Mouse (Mus musculus): Measurements from ENCODE around the gene Ripor3. TPM values are rescaled to one million over a fixed set of nuclear protein-coding genes. Genes with fewer than 3 reads are reported as not detected.

The Ripor3 gene
- polyA plus RNA-seq, 1 experiment from 2014 or later = 2.3 TPM

- 86% methylated on average over 9 of the region's 9 CpGs for WGBS
- TF ChIP-seq CTCF (IDR thresholded peaks at IDR 0.05; ENCODE audit: low read depth) = no peak
Measured at GRCm38 (mm10) chr2:167963778-167964300, 46.6 kb downstream of the Ripor3 start.

GRCm38 (mm10) chr2:167963176-167963575, 47.2 kb downstream of the Ripor3 start:
- no peak for DNase-seq (ENCODE audit: low spot score)
- 92% methylated on average over 4 of the region's 4 CpGs for WGBS
- no peak overlapping the region for H3K27ac ChIP-seq
- no peak overlapping the region for H3K4me3 ChIP-seq (replicated peaks; ENCODE audit: low read depth, low read length)
- H3K4me1 ChIP-seq (replicated peaks; ENCODE audit: insufficient read depth, low read length) = peaks cover 5% of the 10 kb centered on the region
- no peak for ATAC-seq (replicated peaks; ENCODE audit: low FRiP score, low read depth)
- H3K27me3 ChIP-seq (ENCODE audit: insufficient read depth, low read length) = no peaks in the 10 kb centered on the region
- no peak overlapping the region for H3K4me2 ChIP-seq (ENCODE audit: low read length)
- H3K9me3 ChIP-seq (replicated peaks; ENCODE audit: low read length) = no peaks in the 10 kb centered on the region
- H3K9ac ChIP-seq (ENCODE audit: low read depth, low read length) = no peak overlapping the region
- H3K36me3 ChIP-seq (ENCODE audit: insufficient read depth, low read length) = peaks cover 39% of the 10 kb centered on the region
- no peak for TF ChIP-seq CTCF (IDR thresholded peaks at IDR 0.05; ENCODE audit: low read depth)

More at GRCm38 (mm10) chr2:167963778-167964300, 46.6 kb downstream of the Ripor3 start:
- H3K27ac ChIP-seq = no peak overlapping the region
- H3K4me3 ChIP-seq (replicated peaks; ENCODE audit: low read depth, low read length) = no peak overlapping the region
- no peaks in the 10 kb centered on the region for H3K27me3 ChIP-seq (ENCODE audit: insufficient read depth, low read length)
- no peak for ATAC-seq (replicated peaks; ENCODE audit: low FRiP score, low read depth)
- peaks cover 46% of the 10 kb centered on the region for H3K36me3 ChIP-seq (ENCODE audit: insufficient read depth, low read length)
- no peak for DNase-seq (ENCODE audit: low spot score)
- peaks cover 5% of the 10 kb centered on the region; the same call in 1 of the 2 replicates for H3K4me1 ChIP-seq (replicated peaks; ENCODE audit: insufficient read depth, low read length)
- no peak overlapping the region for H3K4me2 ChIP-seq (ENCODE audit: low read length)
- no peaks in the 10 kb centered on the region for H3K9me3 ChIP-seq (replicated peaks; ENCODE audit: low read length)
- no peak overlapping the region for H3K9ac ChIP-seq (ENCODE audit: low read depth, low read length)

GRCm38 (mm10) chr2:167962347-167962746, 48.1 kb downstream of the Ripor3 start:
- Histone ChIP-seq H3K4me2 (ENCODE audit: low read length) (no peak overlapping the region), H3K4me3 (replicated peaks; ENCODE audit: low read depth, low read length) (no peak overlapping the region), H3K4me1 (replicated peaks; ENCODE audit: insufficient read depth, low read length) (peaks cover 5% of the 10 kb centered on the region), H3K36me3 (ENCODE audit: insufficient read depth, low read length) (peaks cover 31% of the 10 kb centered on the region), H3K9ac (ENCODE audit: low read depth, low read length) (no peak overlapping the region), H3K9me3 (replicated peaks; ENCODE audit: low read length) (no peaks in the 10 kb centered on the region), H3K27me3 (ENCODE audit: insufficient read depth, low read length) (no peaks in the 10 kb centered on the region), H3K27ac (no peak overlapping the region)
- DNase-seq (ENCODE audit: low spot score) (no peak), ATAC-seq (replicated peaks; ENCODE audit: low FRiP score, low read depth) (no peak)
- no peak for TF ChIP-seq CTCF (IDR thresholded peaks at IDR 0.05; ENCODE audit: low read depth)
- 81% methylated on average over 6 of the region's 6 CpGs for WGBS

- Histone ChIP-seq H3K27ac (no peak overlapping the region), H3K4me3 (replicated peaks; ENCODE audit: low read depth, low read length) (no peak overlapping the region), H3K4me2 (ENCODE audit: low read length) (no peak overlapping the region), H3K9me3 (replicated peaks; ENCODE audit: low read length) (no peaks in the 10 kb centered on the region), H3K4me1 (replicated peaks; ENCODE audit: insufficient read depth, low read length) (peaks cover 5% of the 10 kb centered on the region), H3K9ac (ENCODE audit: low read depth, low read length) (no peak overlapping the region), H3K36me3 (ENCODE audit: insufficient read depth, low read length) (peaks cover 15% of the 10 kb centered on the region), H3K27me3 (ENCODE audit: insufficient read depth, low read length) (no peaks in the 10 kb centered on the region)
- no peak for TF ChIP-seq CTCF (IDR thresholded peaks at IDR 0.05; ENCODE audit: low read depth)
- no peak for ATAC-seq (replicated peaks; ENCODE audit: low FRiP score, low read depth)
- WGBS = 87% methylated on average over 8 of the region's 8 CpGs
- DNase-seq (ENCODE audit: low spot score) = no peak
Measured at GRCm38 (mm10) chr2:167960584-167960983, 49.8 kb downstream of the Ripor3 start.

- peak overlapping the region; percentile 31 for H3K27ac ChIP-seq
- 41% methylated on average over 7 of the region's 7 CpGs for WGBS
- ATAC-seq (replicated peaks; ENCODE audit: low FRiP score, low read depth) (no peak), DNase-seq (ENCODE audit: low spot score) (no peak)
- H3K36me3 ChIP-seq (ENCODE audit: insufficient read depth, low read length) = peaks cover 9% of the 10 kb centered on the region
- H3K9ac ChIP-seq (ENCODE audit: low read depth, low read length) = no peak overlapping the region
- no peak for TF ChIP-seq CTCF (IDR thresholded peaks at IDR 0.05; ENCODE audit: low read depth)
- no peak overlapping the region for H3K4me2 ChIP-seq (ENCODE audit: low read length)
- no peak overlapping the region for H3K4me3 ChIP-seq (replicated peaks; ENCODE audit: low read depth, low read length)
- H3K4me1 ChIP-seq (replicated peaks; ENCODE audit: insufficient read depth, low read length) = peaks cover 5% of the 10 kb centered on the region
- no peaks in the 10 kb centered on the region for H3K9me3 ChIP-seq (replicated peaks; ENCODE audit: low read length)
- no peaks in the 10 kb centered on the region for H3K27me3 ChIP-seq (ENCODE audit: insufficient read depth, low read length)
Measured at GRCm38 (mm10) chr2:167959996-167960395, 50.4 kb downstream of the Ripor3 start.

GRCm38 (mm10) chr2:167959384-167959911, 51.0 kb downstream of the Ripor3 start:
- ATAC-seq (replicated peaks; ENCODE audit: low FRiP score, low read depth) = no peak

More at GRCm38 (mm10) chr2:167959384-167959911, 51.0 kb downstream of the Ripor3 start:
- no peak for DNase-seq (ENCODE audit: low spot score)
- TF ChIP-seq CTCF (IDR thresholded peaks at IDR 0.05; ENCODE audit: low read depth) = no peak
- WGBS = 56% methylated on average over 4 of the region's 4 CpGs
- Histone ChIP-seq H3K4me3 (replicated peaks; ENCODE audit: low read depth, low read length) (no peak overlapping the region), H3K9ac (ENCODE audit: low read depth, low read length) (no peak overlapping the region), H3K27ac (peak overlapping the region; percentile 31; the same call in 1 of the 2 replicates), H3K27me3 (ENCODE audit: insufficient read depth, low read length) (no peaks in the 10 kb centered on the region), H3K9me3 (replicated peaks; ENCODE audit: low read length) (no peaks in the 10 kb centered on the region), H3K4me1 (replicated peaks; ENCODE audit: insufficient read depth, low read length) (peaks cover 5% of the 10 kb centered on the region), H3K4me2 (ENCODE audit: low read length) (no peak overlapping the region), H3K36me3 (ENCODE audit: insufficient read depth, low read length) (0 out of 2 replicates have a peak, but pooled peaks cover 4% of the 10 kb centered on the region)
